Mouse (Mus musculus) cerebellum, postnatal 36 days (tissue): ENCODE data around the gene Noxred1.
"Not testable (repeated sequence)": the region's sequence is repeated elsewhere in the genome, so short reads cannot be mapped to it uniquely, and the experiment has no call there.

Experiments
- DNase-seq, 2 experiments: peaks; one replicate each; pipeline ENCODE4 v3.0.0; 2021 to 2022; ENCODE audit warnings: mixed read lengths in 2 of 2

The Noxred1 gene

GRCm38 (mm10) chr12:87238632-87239031 lies at the start of gene Noxred1:
Gene Noxred1 (minus strand): TSS chr12:87238732.
- no peak for DNase-seq

- no peak for DNase-seq
These were observed 46.2 kb upstream of the Noxred1 start for GRCm38 (mm10) chr12:87284726-87285125.

- no peak for DNase-seq
These were observed 45.7 kb upstream of the Noxred1 start for GRCm38 (mm10) chr12:87284268-87284667.

DNA sequence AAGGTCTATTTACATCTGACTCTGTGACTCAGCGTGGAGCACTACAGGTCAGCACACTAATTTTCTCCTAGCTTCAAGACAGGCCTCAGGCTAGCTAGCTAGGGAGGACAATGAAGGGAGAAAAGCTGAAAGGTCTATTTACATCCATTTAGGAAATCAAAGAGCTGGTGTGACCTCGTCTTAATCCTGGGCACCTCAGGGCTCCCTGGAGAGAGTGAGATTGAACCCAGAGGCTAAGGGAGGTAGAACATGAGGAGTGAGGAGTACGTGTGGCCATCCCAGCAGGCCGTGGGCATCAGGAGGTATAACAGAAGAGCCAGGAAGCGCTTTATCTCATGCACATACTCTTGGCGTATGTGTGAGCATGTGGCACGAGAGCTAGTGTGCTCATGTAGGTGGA lies 45.2 kb upstream of the Noxred1 start:
- DNase-seq, result no peak

GRCm38 (mm10) chr12:87282743-87283142 lies 44.2 kb upstream of the Noxred1 start:
- DNase-seq, result no peak

DNA sequence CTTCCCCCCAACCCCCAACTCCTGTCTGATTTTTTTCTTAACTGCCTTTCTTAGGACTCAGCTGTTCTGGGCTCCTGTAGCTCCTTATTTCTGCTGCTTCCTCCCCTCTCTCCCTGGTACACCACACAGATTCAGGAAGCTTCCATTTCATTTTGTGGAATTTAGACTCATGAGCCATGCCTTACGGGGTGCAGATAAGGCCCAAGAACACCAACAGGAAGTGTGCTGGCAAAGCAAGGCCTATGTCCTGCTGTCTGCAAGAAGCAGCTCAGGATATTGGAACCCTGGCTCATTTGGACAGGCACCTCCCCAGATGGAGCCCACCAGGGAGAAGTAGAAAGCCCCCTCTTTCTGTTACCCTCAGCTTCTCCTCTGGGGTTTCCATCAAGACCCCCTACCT lies 43.2 kb upstream of the Noxred1 start:
- no peak for DNase-seq

DNA sequence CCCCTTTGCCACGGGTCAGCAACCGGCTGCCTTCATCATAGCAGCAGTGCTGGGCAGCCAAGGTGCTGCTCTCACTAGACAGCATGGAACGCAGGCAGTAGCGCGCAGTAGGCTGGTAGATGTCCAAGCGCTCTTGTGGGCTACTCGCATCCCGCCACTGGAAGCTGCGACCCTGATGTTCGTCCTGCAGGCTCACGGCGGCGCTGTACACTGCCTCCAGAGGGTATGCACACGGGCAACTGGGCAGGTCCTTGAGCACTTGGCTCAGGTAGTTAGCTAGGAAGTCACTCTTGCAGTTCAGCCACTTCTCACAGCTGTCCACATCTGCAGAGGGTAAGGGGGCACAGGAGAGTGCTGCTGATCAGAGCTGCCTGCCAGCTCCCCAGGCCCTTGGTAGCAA lies 41.3 kb upstream of the Noxred1 start:
- DNase-seq, result no peak

DNA sequence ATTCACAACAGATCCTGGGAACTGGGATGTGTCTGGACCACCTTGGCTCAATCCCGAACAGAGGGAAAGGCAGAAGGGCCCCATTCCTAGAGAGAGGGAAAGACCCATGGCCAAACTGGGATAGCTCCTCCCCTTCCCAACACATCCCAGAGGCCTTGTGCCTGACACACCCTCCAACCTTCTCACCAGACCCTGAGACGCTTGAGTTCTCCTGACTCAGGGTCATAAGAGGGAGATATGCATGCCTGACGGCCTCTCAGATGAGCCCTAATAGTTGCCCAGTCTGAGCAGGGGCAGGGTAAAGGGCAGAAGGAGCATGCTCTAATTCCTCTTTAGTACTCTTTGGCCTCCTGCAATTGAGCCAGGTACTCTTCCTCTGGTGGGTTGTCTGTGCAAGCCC lies 40.8 kb upstream of the Noxred1 start:
- DNase-seq, result no peak

DNA sequence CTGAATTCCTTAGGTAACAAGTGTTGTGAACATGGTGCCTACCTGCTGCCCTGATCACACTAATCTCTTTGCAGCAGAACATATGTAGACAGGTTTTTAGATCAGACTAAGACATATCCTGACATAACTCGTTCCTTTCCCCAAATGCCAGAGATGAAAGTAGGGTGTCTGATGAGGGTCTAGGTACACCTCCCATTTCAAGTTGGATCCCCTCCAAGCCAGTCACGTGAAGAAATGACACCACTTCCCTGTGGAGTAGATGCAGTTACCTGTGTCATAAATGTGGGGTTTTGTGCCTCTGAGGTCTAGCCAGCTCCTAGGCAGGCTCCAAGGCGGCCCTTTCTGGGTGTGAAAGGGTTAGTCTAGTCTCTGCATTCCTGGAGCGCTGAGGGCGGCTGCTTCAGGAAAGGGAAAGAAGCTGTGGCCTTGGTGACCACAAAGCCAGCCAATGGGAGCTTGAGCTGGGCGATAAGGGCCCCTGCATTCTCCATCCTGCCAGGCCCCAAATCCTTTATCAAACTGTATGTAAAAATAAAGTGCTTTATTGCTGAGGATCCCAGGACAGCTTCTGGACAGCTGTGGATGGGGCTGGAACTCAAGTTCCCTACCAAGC lies 39.7 kb upstream of the Noxred1 start:
- DNase-seq, result no peak

- not testable (repeated sequence) for DNase-seq
These were observed 38.7 kb upstream of the Noxred1 start for GRCm38 (mm10) chr12:87277251-87277650.

GRCm38 (mm10) chr12:87274853-87275831 lies 36.6 kb upstream of the Noxred1 start:
- DNase-seq, result no peak

GRCm38 (mm10) chr12:87267682-87268081 lies 29.1 kb upstream of the Noxred1 start:
- peak; percentile 18 to 33 for DNase-seq

DNA sequence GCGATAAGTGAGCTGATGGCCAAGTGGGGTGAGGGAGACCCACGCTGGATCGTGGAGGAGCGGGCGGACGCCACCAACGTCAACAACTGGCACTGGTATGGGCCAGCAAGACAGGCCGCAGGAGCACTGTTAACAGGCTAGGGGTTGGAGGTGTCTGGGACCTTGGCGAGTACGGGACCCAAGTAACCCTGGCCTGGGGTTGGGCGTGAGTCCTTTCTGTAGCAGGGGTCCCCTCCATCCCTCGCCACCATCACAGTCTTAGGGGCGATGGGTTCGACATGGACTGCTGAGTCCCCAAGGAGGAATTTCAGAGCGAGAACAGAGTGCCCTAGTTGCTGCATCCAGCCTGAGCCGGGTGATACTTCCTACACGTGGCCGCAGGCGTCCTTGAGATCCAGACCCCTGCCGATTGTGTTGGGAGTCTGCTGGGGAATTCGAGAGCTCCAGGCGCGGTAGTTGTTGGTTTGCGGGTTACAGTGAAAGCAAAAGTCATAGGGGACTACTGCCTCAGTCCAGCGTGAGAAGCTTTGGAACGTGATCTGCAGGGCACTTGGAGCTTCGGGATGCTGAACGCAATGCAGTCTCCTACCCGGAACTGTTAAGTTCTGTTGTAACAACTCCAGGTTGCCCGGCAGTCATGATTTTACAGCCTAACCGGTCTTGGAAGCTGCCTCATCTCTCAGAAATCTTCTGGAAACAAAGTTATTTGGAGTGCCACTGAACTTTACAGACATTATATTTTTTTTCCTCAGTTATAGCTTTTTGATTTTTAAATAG lies 28.5 kb upstream of the Noxred1 start:
- DNase-seq, result no peak

DNA sequence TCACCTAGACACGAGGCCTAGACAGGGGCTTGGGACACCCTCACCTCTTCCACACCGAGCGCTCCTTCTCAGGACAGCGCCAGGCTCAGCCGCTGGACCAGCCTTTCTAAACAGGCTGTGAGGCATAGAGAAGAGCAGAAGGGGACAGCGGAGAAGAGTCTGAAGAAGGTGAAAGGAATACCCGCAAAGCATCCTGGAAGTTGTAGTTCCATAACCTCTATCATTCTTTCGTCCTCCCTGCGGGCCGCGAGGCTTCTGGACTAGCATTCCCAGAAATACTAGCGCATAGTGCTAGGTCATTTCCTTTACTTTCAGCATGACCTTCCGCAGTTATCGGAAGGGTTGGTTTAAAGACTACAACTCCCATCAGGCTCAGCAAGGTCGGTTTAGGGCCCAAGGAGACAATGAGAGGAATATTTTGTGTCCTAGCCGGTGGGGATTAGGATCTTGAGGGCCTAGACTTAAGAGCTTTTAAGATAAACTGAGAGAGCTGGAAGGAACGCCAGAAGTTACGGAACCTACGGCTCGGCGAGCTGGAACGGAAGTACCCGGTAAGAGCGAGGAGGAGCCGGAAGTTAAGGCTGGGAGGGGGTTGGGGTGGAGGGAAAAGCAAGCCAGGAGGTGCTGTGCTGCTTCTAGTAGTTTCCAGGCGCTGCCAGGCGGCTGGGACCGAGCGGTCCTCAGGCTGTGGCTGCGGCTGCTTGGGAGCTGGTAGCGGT lies 27.7 kb upstream of the Noxred1 start, which contains the start of the genes Vipas39 and Ahsa1:
Vipas39 (minus strand) TSS at position 149 of the 719 bp plus-strand sequence.
Ahsa1 (plus strand) TSS at position 372 of the 719 bp plus-strand sequence.
- DNase-seq, result peak; percentile 83 to 87

DNA sequence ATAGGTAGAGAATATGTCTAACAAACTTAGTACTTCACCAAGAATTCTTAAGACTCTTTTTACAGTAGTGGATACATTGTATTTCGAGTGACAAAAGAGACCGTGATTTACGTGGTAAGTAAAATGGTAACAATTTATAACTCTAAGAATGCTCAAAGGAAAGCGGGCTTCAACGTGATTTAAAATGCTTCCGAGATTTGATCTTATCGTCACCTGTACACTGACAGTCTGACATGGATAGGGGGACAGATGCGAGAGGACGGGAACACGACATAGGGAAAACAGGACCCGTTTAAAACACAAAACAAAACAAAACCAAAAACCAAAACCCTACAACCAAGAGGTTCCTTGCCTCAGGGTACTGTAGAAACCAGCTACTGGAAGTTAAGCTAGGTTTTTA lies 26.9 kb upstream of the Noxred1 start:
- no peak for DNase-seq

DNA sequence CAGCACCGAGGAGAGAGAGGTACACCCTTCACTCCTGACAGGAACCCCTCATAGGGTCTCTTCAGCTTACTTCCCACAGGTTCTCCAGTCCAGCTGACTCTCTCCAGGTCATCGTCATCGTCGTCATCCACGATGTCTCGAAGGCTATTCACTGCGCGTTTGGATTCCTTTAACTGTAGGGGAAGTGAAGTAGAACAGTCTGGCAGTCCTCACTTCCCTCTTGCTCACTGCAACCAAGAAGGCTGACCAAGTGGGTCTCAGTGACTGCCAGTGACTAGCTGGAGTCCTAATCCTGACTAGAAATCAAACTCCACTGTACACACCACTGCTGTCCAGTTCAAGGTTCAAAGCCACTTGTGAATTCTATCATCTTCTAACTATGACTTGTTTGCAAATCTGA lies 22.0 kb upstream of the Noxred1 start:
- no peak for DNase-seq

GRCm38 (mm10) chr12:87256629-87257028 lies 18.1 kb upstream of the Noxred1 start:
- DNase-seq, result no peak

DNA sequence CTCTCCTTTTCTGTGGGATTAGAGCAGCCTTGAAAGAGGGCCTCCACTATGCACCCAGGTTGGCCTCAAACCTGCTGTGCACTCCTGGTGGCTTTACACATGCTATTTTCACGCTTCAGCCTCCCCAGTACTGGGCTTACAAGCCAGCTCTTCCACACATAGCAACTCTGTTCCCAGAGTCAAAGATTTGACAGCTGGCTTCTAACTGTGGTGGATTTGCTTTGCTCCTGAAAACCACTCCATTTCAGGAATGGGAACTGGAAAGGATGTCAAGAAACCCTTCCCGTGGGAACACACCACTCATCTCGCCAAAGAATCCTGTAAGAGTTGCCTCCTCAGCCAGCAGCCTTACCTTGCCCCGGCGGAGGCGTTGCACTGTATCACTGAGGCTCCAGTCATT lies 15.3 kb upstream of the Noxred1 start:
- no peak for DNase-seq

DNA sequence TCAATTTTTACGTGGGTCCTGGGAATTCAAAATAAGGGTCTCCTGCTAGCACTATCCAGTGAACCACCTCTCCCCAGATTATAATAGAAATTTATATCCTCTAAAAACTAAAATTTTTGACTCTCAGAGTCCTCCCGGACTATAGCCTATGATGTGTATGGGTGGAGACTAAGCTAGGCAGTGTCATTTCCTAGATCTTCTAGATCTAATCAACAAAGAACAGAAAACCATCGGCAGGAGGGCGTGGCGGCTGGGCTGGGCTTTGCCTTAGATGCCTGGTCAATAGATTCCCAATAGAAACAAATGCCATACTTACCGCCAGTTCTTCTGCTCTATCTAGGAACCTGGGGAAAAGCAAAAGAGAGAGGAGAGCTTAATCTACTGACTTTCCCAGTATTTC lies 11.6 kb upstream of the Noxred1 start:
- DNase-seq, result no peak

DNA sequence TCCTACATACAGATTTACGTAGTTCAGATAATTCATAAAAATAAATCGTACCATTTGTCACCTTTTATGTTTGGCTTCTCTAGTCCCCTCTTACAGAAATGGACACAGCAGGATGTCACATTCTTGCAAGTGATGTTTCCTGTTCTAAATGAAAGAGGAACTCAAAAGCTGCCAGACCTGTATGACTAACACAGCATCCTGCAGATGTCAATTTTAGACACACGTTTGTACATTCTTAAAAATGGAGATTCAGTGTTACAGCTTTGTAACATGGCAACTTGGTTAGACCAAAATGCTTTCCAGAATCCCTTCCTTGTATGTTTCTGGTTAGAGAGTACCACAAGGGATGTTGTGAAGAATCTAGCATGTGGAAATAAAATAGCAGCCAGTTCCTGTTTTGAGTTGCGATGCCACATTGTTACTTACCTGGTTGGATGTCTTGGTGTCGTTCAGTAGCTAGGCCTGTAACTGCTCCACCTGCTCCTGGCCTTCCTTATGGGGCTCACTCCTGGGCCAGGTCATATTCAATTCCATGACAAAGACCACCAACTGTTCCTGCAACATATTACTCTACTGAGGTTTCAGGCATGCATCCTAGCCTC lies 1.5 kb downstream of the Noxred1 start:
- no peak for DNase-seq

DNA sequence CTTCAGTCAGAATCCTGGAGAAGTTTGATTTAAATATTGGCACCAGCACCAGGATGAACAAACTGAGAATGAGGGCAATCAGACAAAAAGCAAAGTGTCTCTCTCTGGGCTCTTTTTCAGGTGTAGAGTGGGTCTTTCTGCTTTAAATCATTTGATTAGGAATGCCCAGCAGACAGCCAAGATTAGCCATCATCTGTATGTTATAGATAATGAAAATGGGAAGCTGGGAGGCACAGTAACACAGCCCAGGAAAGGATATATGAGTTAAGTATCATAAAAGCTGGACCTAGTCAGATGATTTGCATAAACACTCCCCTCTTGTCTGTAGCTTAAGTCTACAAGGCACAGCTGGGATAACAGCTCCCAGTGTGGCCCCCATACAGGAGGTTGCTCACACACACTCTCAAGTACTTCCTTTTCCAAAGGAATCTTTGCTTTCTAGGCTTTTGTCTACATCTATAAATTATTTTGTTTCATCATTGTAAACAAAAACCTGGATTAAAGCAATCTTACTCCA lies 8.1 kb downstream of the Noxred1 start:
- no peak for DNase-seq

- DNase-seq, result no peak
These were observed 8.9 kb downstream of the Noxred1 start for GRCm38 (mm10) chr12:87229633-87230032.
